Mouse (Mus musculus) retina, postnatal 7 days (tissue): ENCODE measurements around the gene Nptx1.

Experiments used
- DNase-seq: peaks from one replicate; pipeline ENCODE4 v3.0.0-alpha.2; 2012; ENCODE audit warnings: low read depth, low spot score

Nptx1 gene

DNA sequence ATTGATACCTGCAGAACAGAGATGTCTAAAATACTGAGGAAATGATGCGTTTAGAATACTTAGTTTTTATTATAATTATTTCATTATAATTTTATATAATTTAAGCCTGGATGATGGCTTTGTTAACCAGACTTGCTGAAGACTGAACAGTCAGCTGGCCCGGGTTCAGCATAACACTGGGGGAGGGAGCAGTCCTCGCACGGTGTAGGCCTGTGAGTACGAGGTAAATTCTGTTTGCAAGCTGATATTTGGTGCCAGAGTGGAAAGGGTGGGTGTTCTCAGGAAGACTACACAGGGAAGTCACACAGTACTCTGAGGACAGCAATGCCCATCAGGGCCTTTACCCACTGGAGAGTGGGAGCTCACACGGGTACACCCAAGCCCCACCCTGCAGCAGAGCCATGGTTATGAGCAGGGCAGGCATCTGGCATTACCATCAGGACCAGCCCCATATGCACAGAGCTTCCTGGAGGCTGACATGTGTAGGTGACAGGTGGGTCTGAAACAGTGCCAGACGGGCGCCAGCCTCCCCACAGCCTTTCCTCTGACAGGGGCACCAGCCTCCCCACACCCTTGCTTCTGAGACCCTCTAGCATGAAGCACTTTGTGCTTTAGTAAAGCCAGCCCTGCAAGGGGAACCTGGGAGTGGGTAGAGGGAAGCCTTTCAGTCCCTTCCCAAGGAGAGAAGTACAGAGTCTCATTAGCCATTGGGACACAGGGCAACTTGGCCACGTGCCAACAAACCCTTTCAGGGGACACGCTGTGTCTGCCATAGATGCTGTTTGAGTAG lies 3.2 kb upstream of the Nptx1 start:
- DNase-seq = no peak

DNA sequence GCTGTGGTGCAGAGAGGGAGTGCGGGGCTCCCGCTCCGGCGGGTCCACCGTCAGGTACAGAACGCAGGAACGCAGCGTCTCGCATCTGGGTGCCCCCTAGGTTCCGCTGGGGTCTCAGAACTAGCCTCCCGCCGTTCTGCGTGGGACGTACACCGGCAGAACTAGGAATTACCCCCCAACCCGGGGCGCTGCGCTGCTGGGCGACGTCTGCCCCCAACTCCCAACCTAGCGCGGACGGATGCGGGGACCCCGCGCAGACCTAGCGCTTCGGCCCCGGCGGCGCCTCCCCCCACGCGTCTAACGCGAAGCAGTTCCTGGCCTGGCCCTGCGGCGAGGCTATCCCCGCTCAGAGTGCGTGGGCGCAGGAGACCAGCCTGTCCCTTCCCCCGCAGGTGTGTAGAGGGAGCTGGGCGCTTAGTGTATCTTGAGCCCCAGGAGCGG lies 1.8 kb upstream of the Nptx1 start:
- no peak for DNase-seq

DNA sequence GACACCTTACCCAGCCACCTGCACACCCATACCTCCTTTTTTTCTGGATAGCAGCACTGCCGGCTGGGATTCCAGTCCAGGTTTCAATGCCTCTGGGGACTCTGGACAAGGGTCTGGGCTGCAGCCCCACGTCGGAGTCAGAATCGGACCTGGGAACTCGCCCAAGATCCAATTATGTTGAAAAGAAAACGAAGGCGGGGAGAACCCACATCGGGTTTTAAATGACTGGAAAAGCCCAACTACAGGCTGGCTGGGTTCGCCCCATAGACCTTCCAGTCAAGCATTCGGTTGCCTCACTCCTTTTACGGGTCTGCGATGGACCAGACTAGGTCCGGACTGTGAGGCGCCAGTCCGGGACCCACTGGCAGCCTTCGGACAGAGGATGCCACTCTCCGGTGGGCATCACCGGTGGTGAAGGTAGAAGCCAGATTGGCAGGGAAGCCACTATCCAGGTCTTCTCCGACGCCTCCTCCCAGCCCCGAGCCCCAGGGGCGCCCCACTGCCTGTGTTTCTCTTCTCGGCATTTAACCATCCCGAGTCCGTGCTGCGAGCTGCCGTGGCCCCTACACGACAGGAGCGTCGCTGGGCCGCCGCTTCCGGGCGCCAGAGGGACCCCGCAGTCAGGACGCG lies 1.3 kb upstream of the Nptx1 start:
- no peak for DNase-seq

DNA sequence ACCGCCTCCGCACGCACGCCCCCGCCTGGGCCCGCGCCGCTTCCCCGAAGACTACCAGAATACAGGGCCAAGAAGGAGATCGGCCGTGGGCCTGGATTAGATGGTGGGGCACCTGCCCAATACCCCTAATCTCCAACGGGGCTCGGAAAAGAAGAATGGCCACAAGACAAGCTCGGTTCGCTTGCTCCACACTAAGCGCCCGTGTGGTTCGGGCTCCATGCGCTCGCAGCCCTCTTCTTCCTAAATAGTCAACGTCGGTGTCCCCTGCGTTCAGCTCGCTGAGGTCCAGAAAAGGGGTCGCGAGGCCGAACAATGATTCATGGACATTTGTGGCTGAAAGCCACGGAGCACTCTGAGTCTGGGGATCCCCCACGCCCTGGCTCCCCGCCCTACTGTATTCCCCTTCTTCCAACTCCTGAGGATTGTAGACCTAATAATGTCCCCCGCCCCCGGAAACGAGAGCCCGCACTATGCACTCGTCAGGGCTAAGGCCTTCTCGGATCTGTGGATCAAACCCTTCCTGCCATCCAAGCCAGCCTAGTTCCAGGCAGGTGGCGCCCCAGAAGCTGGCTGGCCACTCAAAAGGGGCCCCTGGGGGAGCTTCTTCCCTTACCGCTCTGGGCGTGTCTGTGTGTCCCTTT lies 518 bp upstream of the Nptx1 start:
- no peak for DNase-seq

DNA sequence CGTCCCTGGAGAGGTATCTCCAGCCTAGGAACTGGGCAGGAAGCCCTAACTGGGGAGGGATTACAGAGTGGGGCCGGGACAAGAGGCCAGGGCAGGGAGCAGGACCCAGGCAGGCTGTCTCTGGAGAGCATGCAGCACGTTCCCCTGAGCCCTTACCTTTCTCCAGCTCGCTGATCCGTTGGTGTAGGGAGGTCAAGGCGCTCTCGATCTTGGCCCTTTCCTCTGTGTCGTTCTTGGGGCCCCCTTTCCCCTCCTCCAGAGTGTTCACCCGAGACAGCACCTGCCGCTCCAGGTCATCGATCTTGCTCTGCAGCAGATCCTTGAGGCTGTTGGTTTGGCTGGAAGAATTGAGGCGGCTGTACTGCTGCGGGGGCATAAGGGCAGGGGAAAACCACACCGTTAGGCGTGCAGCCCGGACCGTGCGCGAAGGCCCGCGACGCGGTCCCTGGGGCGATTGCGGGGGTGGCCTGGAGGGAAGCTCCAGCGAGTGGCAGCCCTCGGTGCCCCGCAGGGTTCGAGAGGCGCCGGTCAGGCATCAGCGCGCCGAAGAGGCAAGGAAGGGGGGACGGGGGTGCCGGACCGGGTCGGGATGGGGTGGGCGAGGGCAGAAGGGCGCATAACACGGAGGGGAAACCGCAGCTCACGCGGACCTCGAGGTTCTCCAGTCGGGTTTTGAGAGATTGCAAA lies 914 bp downstream of the Nptx1 start:
- no peak for DNase-seq

DNA sequence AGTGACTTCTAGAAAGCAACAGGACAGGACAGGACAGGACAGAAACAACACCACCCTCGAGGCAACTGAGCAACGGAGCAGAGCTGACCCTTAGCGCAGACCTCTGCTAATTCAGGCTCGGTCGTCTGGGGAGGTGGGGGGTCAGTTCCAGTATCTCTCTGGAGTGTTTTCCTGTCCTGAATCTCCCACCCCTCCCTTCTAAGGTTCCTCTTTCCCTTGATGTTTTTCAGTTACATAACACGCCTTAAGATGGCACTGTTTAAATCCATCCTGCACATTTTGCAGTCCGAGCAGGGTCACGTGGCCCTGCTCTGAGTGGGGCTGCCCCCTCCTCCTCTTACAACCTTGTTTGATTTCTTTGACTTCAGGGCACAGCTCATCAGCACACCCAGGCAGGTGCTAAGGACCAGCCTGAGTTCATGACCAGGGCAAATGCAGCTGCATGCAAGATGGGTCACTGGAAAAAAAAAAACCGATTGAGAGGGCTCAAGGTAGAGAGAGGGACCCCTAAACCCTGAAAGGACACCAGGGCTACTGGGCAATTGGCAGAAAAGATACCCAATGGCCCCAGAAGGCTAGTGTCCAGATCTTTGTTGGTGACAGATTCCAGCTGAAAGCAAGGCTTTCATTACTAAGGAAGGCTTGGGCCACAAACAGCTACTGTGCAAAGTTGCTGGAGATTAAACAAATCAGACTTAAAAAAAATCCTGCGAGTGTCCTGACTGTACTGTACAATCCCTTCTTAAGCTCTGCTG lies 1.6 kb downstream of the Nptx1 start:
- DNase-seq = no peak

DNA sequence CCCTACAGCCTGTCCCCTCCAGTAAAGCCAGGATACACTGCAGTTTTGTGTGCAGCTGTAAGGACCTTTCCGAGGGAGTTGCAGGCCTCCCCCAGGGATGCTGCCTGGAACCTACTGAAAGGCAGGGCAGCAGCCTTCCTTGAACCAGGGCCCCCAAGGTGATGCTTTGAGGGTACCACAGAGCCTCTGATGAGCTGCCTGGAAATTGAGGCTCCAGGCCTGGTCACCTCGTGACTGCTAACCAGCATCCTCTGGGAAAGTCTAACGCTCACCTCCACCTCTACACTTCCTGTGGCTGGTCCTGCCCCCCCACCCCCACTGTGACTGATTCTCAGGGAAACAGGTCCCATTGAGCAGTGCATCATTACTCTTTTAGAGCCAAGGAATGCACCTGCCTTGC lies 2.3 kb downstream of the Nptx1 start:
- no peak for DNase-seq

DNA sequence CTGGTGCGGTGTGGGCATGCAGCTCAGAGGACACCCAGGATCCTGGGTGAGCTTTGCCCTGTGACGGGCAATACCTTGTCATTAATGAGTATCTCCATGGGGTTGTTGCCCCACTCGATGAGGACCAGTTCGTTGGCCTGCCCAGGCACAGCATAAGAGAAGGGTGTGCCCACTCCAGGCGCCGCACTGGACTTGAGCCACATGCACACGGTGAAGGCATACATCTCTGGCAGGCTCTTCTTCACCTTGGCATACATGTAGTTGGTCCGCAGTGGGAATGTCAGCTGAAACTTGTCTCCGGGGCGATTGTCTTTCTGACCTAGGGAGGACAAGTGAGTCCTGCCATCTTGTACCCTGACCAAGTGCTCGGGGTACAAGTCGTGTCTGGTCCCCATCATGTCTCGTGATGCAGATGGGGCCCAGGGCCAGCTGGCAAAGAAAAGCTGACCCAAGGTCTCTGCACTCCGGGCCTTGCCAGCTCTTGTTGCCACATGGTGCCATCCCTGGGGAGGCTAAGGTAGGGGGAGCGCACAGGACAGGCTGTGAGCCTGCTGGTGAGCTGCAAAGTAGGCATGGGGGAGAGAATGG lies 2.9 kb downstream of the Nptx1 start:
- DNase-seq = no peak

DNA sequence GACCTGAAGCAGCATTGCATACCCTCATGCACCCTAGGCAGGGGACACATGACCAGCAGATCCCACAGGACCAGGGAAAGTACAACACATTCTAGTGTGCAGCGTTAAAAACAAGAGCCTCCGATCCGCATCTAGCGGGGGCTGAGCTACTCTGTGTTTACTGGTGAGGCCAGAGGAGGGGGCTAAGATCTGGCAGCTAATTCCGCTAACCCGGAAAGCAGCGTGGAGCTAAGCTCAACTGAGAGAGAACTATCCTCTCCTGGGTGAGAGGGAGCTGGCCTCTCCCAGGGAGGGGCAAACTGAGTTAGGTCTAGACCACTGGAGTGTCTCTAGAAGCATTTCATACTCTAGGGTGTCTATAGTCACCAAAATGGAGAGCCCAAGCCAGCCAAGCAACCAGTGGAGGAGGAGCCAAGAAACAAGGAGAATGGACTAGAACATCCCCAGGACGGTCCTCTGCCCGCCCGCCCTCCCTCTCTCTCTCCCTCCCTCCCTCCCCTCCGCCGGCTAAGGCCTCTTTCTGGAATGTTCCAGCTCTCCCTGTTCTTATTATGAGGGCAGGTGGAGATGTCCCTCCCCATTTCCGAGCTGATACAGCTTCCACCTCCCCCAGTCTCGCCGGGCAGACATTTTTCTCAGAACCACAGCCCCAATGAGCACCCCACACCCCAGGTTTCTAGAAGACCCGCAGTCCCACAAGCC lies 3.6 kb downstream of the Nptx1 start:
- DNase-seq = no peak

DNA sequence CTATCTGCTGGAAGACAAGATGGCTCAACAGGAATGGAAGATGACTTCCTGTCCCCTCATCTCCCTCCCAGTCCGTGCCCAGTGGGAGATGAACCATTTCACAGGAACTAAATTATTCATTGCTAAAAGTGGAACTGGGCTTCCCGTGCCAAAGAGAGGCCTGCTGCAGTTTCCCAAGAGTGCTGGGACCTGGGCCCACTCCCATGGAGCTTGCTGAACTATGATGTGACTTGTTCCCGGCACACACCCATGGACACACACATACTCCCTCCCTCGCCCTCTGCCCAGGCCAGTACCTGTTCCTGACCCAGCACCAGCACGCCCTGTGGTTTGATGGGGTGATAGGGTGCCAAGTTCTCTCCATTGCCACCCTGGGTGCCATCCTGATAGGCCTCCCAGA lies 4.7 kb downstream of the Nptx1 start:
- DNase-seq = no peak

DNA sequence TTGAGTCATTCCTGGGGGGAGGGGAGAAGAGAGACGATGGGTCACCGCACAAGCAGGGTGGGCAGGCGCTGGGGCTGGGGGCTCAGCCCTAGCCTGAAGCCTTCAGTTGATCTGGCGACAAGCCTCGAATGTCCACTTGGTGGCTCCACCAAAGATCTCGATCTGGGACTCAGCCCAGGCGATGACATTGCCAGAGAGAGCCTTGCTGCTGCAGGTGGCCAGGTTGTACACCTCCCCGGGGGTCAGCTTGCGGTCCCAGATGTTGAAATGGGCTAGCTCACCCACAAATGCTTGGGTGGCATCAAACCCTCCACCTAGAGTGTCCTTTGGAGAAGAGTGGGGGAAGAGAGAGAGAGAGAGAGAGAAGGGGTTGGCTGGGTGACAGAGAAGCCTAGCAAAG lies 5.2 kb downstream of the Nptx1 start:
- no peak for DNase-seq

DNA sequence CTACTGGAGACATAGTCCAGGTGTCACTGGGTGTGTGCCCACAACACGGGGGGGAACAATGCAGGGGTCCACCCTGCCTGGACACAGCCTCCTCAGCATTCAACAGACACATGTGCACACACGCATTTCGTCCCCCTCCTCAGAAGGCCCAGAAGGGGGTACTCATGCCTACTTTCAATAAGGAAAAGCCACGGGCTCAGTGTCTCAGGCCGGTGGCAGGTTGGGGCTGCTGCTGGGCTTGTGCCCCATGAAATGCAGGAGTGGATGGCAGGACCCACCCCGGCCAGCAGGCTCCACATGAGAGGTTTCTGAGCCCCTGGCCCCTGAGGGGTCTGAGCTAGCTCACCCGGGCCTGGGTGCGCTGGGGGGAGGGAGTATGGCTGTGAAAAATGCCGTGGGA lies 6.5 kb downstream of the Nptx1 start:
- no peak for DNase-seq

DNA sequence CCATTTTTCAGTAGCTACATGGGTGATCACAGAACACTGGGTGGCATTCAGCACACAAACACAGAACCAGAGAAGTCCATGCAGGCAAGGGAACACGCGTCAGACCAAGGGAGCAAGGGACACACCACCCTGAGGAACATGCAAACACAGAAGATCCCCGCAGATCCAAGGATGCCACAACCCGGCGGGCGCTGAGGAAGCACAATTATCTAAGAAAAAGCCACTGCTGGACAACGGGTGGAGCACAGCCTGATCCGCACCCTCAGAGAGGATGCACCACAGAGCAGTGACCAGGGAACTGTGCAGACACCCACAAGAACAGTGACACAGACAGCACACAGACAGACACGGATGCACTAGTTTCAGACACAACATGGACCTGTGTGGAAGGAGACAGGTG lies 7.0 kb downstream of the Nptx1 start:
- no peak for DNase-seq

DNA sequence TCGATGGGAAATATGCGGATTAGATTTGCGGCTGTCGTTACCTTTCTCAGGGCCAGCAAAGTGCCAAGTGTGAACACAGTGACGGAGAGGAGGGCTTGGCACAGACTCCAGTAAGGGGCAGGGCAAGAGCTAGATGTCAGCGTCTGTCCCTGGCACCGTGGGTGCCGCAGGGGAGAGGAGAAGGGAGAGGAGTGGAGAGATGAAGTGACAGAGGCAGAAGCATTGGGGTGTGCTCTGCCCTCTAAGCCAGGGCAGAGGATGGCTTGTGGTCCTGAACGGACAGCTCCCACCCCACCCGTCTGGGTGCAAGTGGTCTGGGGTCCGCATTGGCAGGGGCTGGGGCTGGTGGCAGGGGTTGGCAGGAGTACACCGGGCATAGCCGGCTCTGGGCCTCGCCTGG lies 7.6 kb downstream of the Nptx1 start:
- DNase-seq = no peak

DNA sequence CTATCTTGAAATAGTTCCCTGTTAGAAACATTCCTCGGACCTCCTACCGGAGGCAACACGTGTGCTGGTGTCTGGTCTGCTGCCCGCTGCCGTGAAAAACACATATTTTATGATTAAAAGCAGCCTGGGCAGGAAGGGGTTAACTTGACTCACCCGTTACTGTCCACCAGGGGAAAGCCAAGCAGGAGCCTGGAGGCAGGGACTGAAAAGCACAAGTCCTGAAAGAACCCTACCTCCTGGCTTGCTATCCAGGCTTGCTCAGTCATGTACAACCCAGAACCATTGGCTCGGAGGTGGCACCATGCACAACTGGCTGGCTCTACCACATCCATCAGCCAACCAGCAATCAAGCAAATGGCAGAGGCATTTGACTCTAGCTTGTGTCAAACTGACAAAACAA lies 13.8 kb downstream of the Nptx1 start:
- DNase-seq = no peak

DNA sequence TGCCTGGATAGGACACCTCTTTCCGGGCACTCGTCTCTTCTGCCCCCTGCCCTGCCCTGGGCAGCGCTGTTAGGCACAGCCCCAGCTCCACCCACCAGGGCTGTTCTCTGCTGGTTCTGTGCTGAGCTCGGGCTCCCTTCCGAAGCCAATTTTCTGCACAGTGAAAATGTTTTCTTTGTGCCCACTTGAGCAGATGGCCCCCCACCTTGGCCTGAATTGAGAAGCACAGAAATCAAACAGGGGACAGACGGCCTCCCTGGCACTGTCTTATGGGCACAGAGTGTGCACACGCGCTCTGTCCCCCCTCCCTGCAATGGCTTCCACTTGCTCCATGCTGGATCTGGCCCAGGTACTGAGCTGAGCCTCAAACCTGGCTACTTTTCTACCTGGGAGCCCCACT lies 15.1 kb downstream of the Nptx1 start:
- DNase-seq = no peak

DNA sequence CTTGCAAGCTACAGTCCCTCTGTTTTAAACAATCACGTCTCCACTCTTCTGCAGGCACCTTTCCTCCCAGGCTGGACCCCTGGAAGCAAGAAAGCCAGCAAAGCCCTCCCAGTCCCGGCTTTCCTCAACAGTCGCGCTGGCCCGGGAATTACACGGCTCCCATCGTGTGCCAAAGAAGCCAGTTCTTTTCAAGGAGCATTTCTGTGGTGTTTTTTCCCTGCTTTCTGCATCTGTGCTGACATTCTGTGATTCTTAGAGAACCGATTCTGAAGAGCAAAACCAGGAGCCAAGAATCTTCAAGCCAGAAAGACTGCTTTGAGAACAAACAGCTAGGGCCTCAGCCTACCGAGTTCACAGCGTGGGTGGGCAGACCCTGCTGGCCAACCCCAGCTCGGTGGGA lies 18.6 kb downstream of the Nptx1 start:
- DNase-seq = no peak

DNA sequence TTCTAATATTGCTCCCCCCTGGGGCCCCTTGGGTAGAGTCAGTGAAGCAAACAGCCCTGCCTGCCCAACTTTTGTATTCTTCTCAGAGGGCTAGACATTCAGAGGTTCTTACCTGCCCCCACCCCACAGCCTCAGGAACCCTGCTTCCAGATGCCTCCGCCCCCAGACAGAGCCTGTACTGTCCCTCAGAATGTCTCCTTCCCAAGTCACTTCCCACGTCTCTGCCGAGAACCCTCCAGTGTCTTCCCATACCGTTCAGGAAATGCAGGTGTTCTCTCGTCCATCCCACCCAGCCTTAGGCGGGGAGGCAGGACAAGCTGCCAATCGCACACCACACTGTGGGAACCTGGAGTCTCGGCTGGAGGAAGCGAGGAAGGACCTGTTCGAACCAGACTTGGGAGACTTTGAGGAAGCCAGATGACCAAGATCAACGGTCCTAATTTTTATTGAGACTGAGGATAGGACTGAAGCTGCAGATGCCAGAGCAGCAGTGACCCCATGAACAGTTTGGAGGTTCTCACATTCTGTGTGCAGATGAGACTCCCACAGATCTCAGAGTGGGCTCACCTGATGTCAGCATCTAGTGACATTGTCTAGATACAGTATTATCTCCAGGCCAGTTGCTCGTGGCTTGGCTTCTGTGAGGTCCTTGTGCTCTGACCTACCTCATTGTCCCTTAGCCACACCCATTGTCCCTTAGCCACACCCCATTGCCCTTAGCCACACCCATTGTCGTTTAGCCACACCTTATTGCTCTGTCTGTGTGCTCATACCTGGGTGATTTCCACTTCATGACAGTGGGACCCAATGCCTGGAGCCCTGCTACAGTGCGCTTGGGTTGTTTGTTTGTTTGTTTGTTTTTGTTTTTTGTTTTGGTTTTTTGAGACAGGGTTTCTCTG lies 21.2 kb downstream of the Nptx1 start:
- DNase-seq = no peak

DNA sequence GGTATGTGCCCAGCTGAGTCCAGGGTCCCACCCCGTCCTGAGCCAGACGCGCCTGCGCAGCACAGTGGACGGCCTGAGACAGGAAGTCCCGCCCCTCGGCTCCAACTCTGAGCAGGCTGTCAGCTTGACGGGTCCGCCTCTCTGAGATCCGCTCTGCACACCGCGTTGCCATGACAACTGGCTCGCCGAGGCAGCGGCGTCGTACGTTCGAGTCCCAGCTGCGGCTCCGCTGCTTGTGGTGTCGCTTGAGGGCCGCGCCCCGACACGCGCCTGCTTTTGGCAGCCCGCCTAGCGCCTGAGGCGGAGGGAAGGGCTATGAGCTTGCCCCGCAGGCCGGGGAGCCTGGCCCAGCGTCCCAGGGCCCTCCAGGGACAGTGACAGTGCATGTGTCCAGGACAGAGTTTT lies 23.0 kb downstream of the Nptx1 start:
- peak; percentile 76 for DNase-seq

DNA sequence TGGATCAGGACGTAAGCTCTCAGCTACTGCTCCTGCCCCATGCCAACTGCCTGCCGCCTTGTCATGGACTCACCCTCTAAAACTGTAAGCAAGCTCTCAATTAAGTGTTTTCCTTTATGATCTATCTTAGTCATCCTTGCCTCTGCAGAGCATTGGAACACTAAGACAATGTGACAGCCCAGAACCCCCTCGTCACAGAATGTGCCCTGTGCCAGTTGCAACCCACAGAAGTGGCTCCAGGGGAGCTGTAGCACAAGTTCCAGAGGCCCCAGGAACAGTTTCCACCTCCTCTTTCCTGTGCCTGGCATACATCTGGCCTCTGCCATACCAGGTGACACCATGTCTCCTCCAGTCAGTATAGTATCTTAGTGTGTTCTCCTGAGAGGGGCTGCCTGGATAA lies 24.2 kb downstream of the Nptx1 start:
- no peak for DNase-seq
